Mouse (Mus musculus): Measurements from ENCODE around the gene Ntn5. TPM values are rescaled to one million over a fixed set of nuclear protein-coding genes. Genes with fewer than 3 reads are reported as not detected.
"Not testable (repeated sequence)": the region's sequence is repeated elsewhere in the genome, so short reads cannot be mapped to it uniquely, and the experiment has no call there.

The Ntn5 gene
- polyA plus RNA-seq, 2 experiments: 0.59 to 1.3 TPM

- no peak for TF ChIP-seq POLR2A (IDR thresholded peaks at IDR 0.05; ENCODE audit: borderline replicate concordance, extremely low read depth, insufficient read depth, insufficient read length)
- Histone ChIP-seq H3K4me3 (replicated peaks; ENCODE audit: low read length) (no peak overlapping the region), H3K9me3 (ENCODE audit: control insufficient read depth, low read length) (no peaks in the 10 kb centered on the region), H3K36me3 (ENCODE audit: control insufficient read depth, insufficient read depth, low read length) (no peaks in the 10 kb centered on the region), H3K4me1 (ENCODE audit: control insufficient read depth, insufficient read depth, low read length) (no peaks in the 10 kb centered on the region), H3K9ac (ENCODE audit: low read depth, low read length, severe bottlenecking) (no peak overlapping the region), H3K4me2 (replicated peaks; ENCODE audit: low read depth, low read length, severe bottlenecking) (no peak overlapping the region), H3K27ac (replicated peaks; ENCODE audit: low read depth, low read length) (no peak overlapping the region), H3K27me3 (ENCODE audit: control insufficient read depth, insufficient read depth, low read length) (no peaks in the 10 kb centered on the region)
- 76% methylated on average over 11 of the region's 11 CpGs for WGBS
- no peak for DNase-seq (ENCODE audit: low spot score)
- no peak for ATAC-seq (ENCODE audit: low FRiP score, low read depth)
Measured at GRCm38 (mm10) chr7:45660746-45661478, 22.9 kb upstream of the Ntn5 start.

- not testable (repeated sequence) for H3K9ac ChIP-seq (ENCODE audit: low read depth, low read length, severe bottlenecking); H3K4me1 ChIP-seq (ENCODE audit: control insufficient read depth, insufficient read depth, low read length); DNase-seq (ENCODE audit: low spot score); H3K27me3 ChIP-seq (ENCODE audit: control insufficient read depth, insufficient read depth, low read length); H3K4me3 ChIP-seq (replicated peaks; ENCODE audit: low read length); ATAC-seq (ENCODE audit: low FRiP score, low read depth); H3K36me3 ChIP-seq (ENCODE audit: control insufficient read depth, insufficient read depth, low read length); H3K27ac ChIP-seq (replicated peaks; ENCODE audit: low read depth, low read length); H3K9me3 ChIP-seq (ENCODE audit: control insufficient read depth, low read length); H3K4me2 ChIP-seq (replicated peaks; ENCODE audit: low read depth, low read length, severe bottlenecking)
- WGBS: 87% methylated on average over 5 of the region's 6 CpGs
Measured at GRCm38 (mm10) chr7:45661702-45662101, 22.1 kb upstream of the Ntn5 start.

GRCm38 (mm10) chr7:45665303-45666138 is 18.3 kb upstream of the Ntn5 start:
- TF ChIP-seq POLR2A (IDR thresholded peaks at IDR 0.05; ENCODE audit: borderline replicate concordance, extremely low read depth, insufficient read depth, insufficient read length): no peak
- ATAC-seq (ENCODE audit: low FRiP score, low read depth) (no peak), DNase-seq (ENCODE audit: low spot score) (no peak)
- H3K36me3 ChIP-seq (ENCODE audit: control insufficient read depth, insufficient read depth, low read length): no peaks in the 10 kb centered on the region
- no peak overlapping the region; the same call in 1 of the 2 replicates for H3K4me2 ChIP-seq (replicated peaks; ENCODE audit: low read depth, low read length, severe bottlenecking)
- no peak overlapping the region for H3K9ac ChIP-seq (ENCODE audit: low read depth, low read length, severe bottlenecking)
- H3K9me3 ChIP-seq (ENCODE audit: control insufficient read depth, low read length): no peaks in the 10 kb centered on the region
- H3K4me3 ChIP-seq (replicated peaks; ENCODE audit: low read length): no peak overlapping the region
- no peak overlapping the region for H3K27ac ChIP-seq (replicated peaks; ENCODE audit: low read depth, low read length)
- no peaks in the 10 kb centered on the region for H3K27me3 ChIP-seq (ENCODE audit: control insufficient read depth, insufficient read depth, low read length)
- no peaks in the 10 kb centered on the region for H3K4me1 ChIP-seq (ENCODE audit: control insufficient read depth, insufficient read depth, low read length)
- WGBS: 42% methylated on average over 13 of the region's 13 CpGs

- Histone ChIP-seq H3K9me3 (ENCODE audit: control insufficient read depth, low read length) (no peaks in the 10 kb centered on the region), H3K36me3 (ENCODE audit: control insufficient read depth, insufficient read depth, low read length) (no peaks in the 10 kb centered on the region), H3K27ac (replicated peaks; ENCODE audit: low read depth, low read length) (no peak within 1 kb of the TSS), H3K4me2 (replicated peaks; ENCODE audit: low read depth, low read length, severe bottlenecking) (no peak within 1 kb of the TSS; the same call in 1 of the 2 replicates), H3K9ac (ENCODE audit: low read depth, low read length, severe bottlenecking) (no peak within 1 kb of the TSS), H3K4me3 (replicated peaks; ENCODE audit: low read length) (no peak within 1 kb of the TSS), H3K4me1 (ENCODE audit: control insufficient read depth, insufficient read depth, low read length) (no peaks in the 10 kb centered on the region), H3K27me3 (ENCODE audit: control insufficient read depth, insufficient read depth, low read length) (no peaks in the 10 kb centered on the region)
- no peak for TF ChIP-seq POLR2A (IDR thresholded peaks at IDR 0.05; ENCODE audit: borderline replicate concordance, extremely low read depth, insufficient read depth, insufficient read length)
- DNase-seq (ENCODE audit: low spot score) (no peak), ATAC-seq (ENCODE audit: low FRiP score, low read depth) (no peak)
- WGBS: 74% methylated on average over 7 of the region's 7 CpGs
Measured at GRCm38 (mm10) chr7:45666161-45666560, 17.7 kb upstream of the Ntn5 start, which contains the start of gene Fut2. Fut2 (minus strand) TSS chr7:45666394.

- DNase-seq (ENCODE audit: low spot score) (no peak), ATAC-seq (ENCODE audit: low FRiP score, low read depth) (no peak)
- no peak overlapping the region for H3K27ac ChIP-seq (replicated peaks; ENCODE audit: low read depth, low read length)
- H3K4me2 ChIP-seq (replicated peaks; ENCODE audit: low read depth, low read length, severe bottlenecking): no peak overlapping the region
- no peaks in the 10 kb centered on the region for H3K27me3 ChIP-seq (ENCODE audit: control insufficient read depth, insufficient read depth, low read length)
- H3K4me3 ChIP-seq (replicated peaks; ENCODE audit: low read length): no peak overlapping the region
- H3K9ac ChIP-seq (ENCODE audit: low read depth, low read length, severe bottlenecking): no peak overlapping the region
- H3K4me1 ChIP-seq (ENCODE audit: control insufficient read depth, insufficient read depth, low read length): no peaks in the 10 kb centered on the region
- no peak for TF ChIP-seq POLR2A (IDR thresholded peaks at IDR 0.05; ENCODE audit: borderline replicate concordance, extremely low read depth, insufficient read depth, insufficient read length)
- H3K9me3 ChIP-seq (ENCODE audit: control insufficient read depth, low read length): no peaks in the 10 kb centered on the region
- whole genome bisulfite sequencing: 66% methylated on average over 14 of the region's 14 CpGs
- no peaks in the 10 kb centered on the region for H3K36me3 ChIP-seq (ENCODE audit: control insufficient read depth, insufficient read depth, low read length)
Measured at GRCm38 (mm10) chr7:45667761-45668160, 16.1 kb upstream of the Ntn5 start.

Data from limb, embryonic 14.5 days (tissue).